Mouse (Mus musculus) frontal cortex, postnatal 25 days (tissue): ENCODE data around the gene Cnksr3.

Experiments
- DNase-seq, 2 experiments: peaks; one replicate each; pipeline ENCODE4 v3.0.0; 2022; ENCODE audit warnings: low spot score in 2 of 2

Gene Cnksr3

DNA sequence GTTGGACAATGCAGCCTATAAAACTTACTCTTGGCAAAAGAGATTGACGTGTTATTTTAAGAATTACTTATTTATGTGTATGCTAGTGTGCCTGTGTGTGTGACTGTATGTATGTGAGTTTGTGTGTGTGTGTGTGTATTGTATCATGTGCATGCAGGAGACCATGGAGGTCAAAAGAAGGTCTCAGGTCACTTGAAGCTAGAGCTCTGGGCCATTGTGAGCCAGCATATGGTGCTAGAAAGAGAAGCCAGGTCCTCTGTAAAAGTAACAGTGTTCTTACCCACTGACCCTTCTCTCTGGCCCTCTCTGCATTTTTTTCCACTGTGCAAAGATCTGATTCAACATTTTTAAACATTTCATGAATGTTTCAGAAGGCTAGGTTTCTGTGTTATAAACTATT, 134.1 kb downstream of the Cnksr3 start:
- no peak for DNase-seq

DNA sequence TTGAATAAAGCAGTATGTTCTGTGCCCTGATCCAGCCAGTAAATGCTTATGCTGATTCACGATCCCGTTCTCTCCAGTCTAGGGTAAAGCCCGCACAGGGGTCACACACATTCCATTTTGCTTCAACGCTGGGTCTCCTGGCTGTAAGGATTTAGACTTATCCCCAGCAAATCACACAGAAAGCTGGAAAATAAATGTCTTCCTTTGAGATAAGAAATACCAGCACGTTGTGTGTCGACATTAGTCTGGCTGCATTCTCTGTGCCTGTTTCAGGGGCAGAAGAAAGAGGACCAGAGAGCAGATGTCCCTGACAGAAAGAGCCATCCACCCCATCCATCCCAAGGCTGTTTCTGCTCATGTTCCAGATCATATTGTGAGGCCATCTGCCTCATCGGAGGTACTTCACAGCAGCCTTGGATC, 134.6 kb downstream of the Cnksr3 start:
- no peak for DNase-seq

DNA sequence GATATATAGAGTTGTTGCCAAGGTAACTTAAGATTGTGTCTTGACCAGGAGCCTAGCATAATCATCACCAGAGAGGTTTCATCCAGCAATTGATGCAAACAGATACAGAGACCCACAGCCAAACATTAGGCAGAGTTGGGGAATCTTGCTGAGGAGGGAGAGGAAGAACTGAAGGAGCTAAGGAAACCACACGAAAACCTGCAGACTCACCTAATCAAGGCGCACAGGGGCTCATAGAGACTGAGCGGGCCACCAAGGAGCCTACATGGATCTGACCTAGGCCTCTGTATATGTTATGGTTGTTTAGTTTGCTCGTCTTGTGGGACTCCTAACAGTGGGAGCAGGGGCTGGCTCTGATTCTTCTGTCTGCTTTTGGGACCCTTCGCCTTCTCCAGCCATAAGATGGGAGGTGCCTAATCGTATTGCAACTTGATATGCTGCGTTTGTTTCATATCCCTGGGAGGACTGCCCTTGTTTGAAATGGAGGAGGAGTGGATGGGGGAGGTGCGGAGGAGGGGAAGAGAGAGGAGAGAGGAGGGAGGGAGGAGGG, 135.3 kb downstream of the Cnksr3 start:
- no peak for DNase-seq

DNA sequence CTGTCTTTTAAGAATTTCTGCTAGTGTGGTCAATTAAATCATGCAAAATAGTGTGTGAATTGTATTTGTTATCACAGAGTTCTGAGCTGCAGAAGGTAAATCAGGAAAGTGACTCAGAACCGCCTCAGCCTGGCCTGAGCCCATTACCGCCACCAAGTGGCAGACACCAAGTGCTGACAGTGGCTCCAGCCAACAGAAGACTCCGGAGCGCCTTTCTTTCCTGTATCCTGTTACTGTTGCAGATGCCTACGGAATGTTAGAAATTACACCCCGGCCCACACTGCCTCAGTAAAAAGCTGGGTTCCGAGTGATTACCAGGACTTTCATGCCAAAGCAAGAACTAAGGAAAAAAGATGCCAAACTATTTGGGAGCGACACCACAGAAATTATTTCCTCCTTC, 135.8 kb downstream of the Cnksr3 start:
- DNase-seq, result peak; percentile 39 to 71

DNA sequence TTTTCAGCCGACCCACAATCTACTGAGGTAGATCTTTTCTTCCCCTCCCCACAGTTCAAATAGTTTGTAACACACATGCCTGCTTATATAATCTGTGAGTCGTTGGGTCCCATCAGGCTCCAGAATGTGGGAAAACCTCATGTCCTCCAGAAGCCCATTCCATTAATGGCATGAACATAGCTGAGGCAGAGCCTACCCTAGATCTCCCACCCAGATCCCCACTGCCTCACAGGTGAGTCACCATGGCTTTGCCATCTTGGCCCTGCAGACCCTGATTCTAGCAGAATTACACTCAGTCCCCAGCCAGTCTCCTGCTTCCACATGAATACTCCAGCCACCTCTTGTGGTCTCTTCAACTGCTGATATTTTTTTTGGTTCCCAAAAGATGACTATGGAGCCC, 136.4 kb downstream of the Cnksr3 start:
- DNase-seq, result no peak

DNA sequence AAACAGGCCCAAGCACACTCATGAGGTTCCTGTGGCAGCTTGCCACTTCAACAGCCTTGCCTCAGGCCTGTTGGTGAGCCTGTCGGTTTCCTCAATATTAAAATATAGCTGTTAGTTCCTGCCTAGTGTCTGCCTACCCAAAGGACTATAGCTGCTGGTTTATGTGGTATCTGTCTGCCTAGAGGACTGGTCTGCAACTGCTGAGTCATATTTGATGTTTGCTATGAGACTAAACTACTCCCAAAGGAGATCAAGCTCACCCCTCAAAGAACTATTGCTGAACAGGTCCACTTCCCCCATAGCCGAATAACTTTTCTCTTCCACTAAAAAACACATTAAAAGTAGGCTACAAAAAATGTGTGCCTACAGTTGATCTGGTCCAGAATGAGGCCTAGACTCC, 137.8 kb downstream of the Cnksr3 start:
- no peak for DNase-seq

DNA sequence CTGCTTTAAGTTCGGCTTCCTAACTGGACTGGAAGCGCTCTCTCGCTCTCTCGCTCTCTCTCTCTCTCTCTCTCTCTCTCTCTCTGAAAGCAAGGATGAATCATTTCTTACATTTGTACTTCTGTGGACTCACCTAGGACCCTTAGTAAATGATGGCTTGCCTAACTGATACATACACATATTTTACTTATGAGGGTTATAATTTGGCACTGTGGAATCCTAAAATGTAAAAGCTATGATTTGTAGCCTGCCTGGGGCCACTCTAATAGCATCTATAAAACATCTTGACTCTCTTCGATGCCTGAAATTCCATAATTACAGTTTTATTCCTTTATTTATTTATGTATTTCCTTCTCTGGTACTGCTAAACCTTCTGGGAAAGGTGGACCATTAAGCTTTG, 141.1 kb downstream of the Cnksr3 start:
- DNase-seq, result no peak

DNA sequence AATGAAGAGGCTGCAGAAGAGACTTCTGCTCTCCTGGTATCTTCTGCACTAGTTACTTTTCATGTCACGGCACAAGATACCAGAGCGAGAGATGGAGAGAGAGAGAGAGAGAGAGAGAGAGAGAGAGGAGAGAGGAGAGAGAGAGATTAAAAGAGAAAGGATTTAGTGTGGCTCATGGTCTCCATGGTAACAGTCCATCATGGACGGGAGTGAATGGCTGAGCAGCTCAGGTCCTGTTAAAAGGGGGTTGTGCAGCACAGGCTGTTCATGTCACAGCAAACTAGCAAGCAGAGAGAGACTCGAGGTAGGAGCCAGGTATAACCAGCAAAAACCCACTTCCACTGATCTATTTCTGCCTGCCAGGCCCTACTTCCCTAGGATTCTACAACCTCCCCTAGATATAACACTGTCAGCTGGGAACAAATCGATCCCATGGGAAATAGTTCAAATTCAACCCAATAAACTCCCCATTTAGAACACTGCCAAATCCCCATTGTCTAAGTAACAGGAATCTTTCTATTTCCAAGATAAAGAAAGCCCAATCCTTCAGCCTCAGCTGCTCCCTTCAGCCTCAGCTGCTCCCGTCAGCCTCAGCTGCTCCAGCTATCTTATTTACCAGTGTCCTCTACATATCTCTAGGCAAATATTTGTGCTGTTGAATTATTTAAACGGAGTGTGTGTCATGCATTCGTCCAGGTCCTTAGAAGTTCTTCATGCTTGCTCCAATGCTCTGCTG, 141.8 kb downstream of the Cnksr3 start:
- no peak for DNase-seq

DNA sequence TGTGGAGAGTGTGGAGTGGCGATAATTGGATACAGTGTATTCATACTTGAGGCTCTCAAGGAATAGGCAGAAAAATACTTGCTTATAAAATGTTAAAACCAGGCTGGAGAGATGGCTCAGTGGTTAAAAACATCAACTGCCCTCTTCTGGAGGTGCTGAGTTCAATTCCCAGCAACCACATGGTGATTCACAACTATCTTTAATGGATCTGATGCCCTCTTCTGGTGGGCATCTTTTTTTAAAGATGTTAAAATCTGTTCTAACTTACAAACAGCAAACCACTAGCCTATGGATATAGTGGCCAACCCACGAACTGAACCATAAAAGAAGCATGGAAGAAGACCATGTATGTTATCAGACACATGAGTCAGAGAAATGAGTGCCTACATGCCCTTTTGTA, 142.9 kb downstream of the Cnksr3 start:
- DNase-seq, result no peak
